Mouse (Mus musculus) E14TG2a.4 (cell line): ENCODE measurements around the gene Dhx40.
"Not testable (repeated sequence)": the region's sequence is repeated elsewhere in the genome, so short reads cannot be mapped to it uniquely, and the experiment has no call there.

Experiments used
- H3K27me3 ChIP-seq: 2 replicates; pipeline ENCODE4 v1.6.1; 2014; ENCODE audit warnings: low read length, control low read depth; ENCODE audit not compliant: insufficient read depth
- H3K36me3 ChIP-seq: 2 replicates; pipeline ENCODE4 v1.6.1; 2014; ENCODE audit warnings: low read length, control low read depth; ENCODE audit not compliant: insufficient read depth
- H3K4me1 ChIP-seq: replicated peaks from 2 replicates; pipeline ENCODE4 v1.6.1; 2014; ENCODE audit warnings: low read depth, low read length, control low read depth
- H3K4me3 ChIP-seq: replicated peaks from 2 replicates; pipeline ENCODE4 v1.5.1; 2014; ENCODE audit warnings: mild to moderate bottlenecking, low read length
- H3K9me3 ChIP-seq: 2 replicates; pipeline ENCODE4 v1.6.1; 2014; ENCODE audit warnings: low read length, control low read depth
- CTCF ChIP-seq: conservative IDR thresholded peaks from 2 replicates; pipeline ENCODE4 v1.5.1; 2014; ENCODE audit warnings: low read length
- NANOG ChIP-seq: IDR thresholded peaks from 2 replicates; pipeline ENCODE4 v1.6.1; 2014; ENCODE audit warnings: borderline replicate concordance, low read length, mixed read lengths
- POU5F1 ChIP-seq: IDR thresholded peaks from 2 replicates; pipeline ENCODE4 v1.6.1; 2014; ENCODE audit warnings: low read length, borderline replicate concordance

Gene Dhx40

GRCm38 (mm10) chr11:86827476-86828245, 20.1 kb upstream of the Dhx40 start:
- no peak overlapping the region for H3K4me3 ChIP-seq
- H3K36me3 ChIP-seq = no peaks in the 10 kb centered on the region
- no peak for TF ChIP-seq NANOG

GRCm38 (mm10) chr11:86824433-86824832, 16.9 kb upstream of the Dhx40 start:
- H3K36me3 ChIP-seq = no peaks in the 10 kb centered on the region
- H3K27me3 ChIP-seq = no peaks in the 10 kb centered on the region
- TF ChIP-seq CTCF = no peak
- no peak for TF ChIP-seq NANOG
- no peak for TF ChIP-seq POU5F1
- H3K4me1 ChIP-seq = 0 out of 2 replicates have a peak, but pooled peaks cover under 1% of the 10 kb centered on the region
- peaks cover 14% of the 10 kb centered on the region for H3K9me3 ChIP-seq
- no peak overlapping the region for H3K4me3 ChIP-seq

More at GRCm38 (mm10) chr11:86827476-86828245, 20.1 kb upstream of the Dhx40 start:
- H3K9me3 ChIP-seq = peaks cover 14% of the 10 kb centered on the region
- H3K27me3 ChIP-seq = no peaks in the 10 kb centered on the region
- no peaks in the 10 kb centered on the region for H3K4me1 ChIP-seq

- no peaks in the 10 kb centered on the region for H3K27me3 ChIP-seq
- H3K4me3 ChIP-seq = no peak overlapping the region
- peaks cover 14% of the 10 kb centered on the region for H3K9me3 ChIP-seq
- peaks cover 8% of the 10 kb centered on the region; the same call in 1 of the 2 replicates for H3K4me1 ChIP-seq
- H3K36me3 ChIP-seq = no peaks in the 10 kb centered on the region
- TF ChIP-seq POU5F1 (no peak), CTCF (no peak), NANOG (no peak)
Observed at GRCm38 (mm10) chr11:86822531-86822930, 15.0 kb upstream of the Dhx40 start.

- H3K36me3 ChIP-seq = no peaks in the 10 kb centered on the region
Observed at GRCm38 (mm10) chr11:86819536-86819935, 12.0 kb upstream of the Dhx40 start.

GRCm38 (mm10) chr11:86818928-86819327, 11.4 kb upstream of the Dhx40 start:
- Histone ChIP-seq H3K27me3 (no peaks in the 10 kb centered on the region), H3K4me3 (no peak overlapping the region), H3K4me1 (peaks cover 8% of the 10 kb centered on the region; the same call in 1 of the 2 replicates), H3K9me3 (peaks cover under 1% of the 10 kb centered on the region; the same call in 1 of the 2 replicates), H3K36me3 (no peaks in the 10 kb centered on the region)
- TF ChIP-seq POU5F1 = no peak
- no peak for TF ChIP-seq NANOG
- TF ChIP-seq CTCF = no peak

More at GRCm38 (mm10) chr11:86819536-86819935, 12.0 kb upstream of the Dhx40 start:
- peaks cover 6% of the 10 kb centered on the region for H3K9me3 ChIP-seq
- peaks cover 8% of the 10 kb centered on the region; the same call in 1 of the 2 replicates for H3K4me1 ChIP-seq
- TF ChIP-seq NANOG (no peak), POU5F1 (no peak), CTCF (no peak)
- no peak overlapping the region for H3K4me3 ChIP-seq
- no peaks in the 10 kb centered on the region for H3K27me3 ChIP-seq

GRCm38 (mm10) chr11:86816288-86816687, 8.7 kb upstream of the Dhx40 start:
- not testable (repeated sequence) for H3K27me3 ChIP-seq, H3K4me1 ChIP-seq, H3K9me3 ChIP-seq, H3K4me3 ChIP-seq, H3K36me3 ChIP-seq

GRCm38 (mm10) chr11:86814481-86814880, 6.9 kb upstream of the Dhx40 start:
- H3K9me3 ChIP-seq, H3K4me3 ChIP-seq, H3K4me1 ChIP-seq, H3K27me3 ChIP-seq, H3K36me3 ChIP-seq: not testable (repeated sequence)

GRCm38 (mm10) chr11:86813256-86813655, 5.7 kb upstream of the Dhx40 start:
- not testable (repeated sequence) for H3K4me1 ChIP-seq, H3K4me3 ChIP-seq, H3K36me3 ChIP-seq, H3K9me3 ChIP-seq
- H3K27me3 ChIP-seq = peaks cover 10% of the 10 kb centered on the region

GRCm38 (mm10) chr11:86811326-86811630, 3.7 kb upstream of the Dhx40 start:
- TF ChIP-seq POU5F1 (no peak), NANOG (no peak), CTCF (no peak)
- H3K4me1 ChIP-seq = peaks cover 9% of the 10 kb centered on the region
- H3K36me3 ChIP-seq = 0 out of 2 replicates have a peak, but pooled peaks cover under 1% of the 10 kb centered on the region
- H3K4me3 ChIP-seq = no peak overlapping the region
- H3K27me3 ChIP-seq = peaks cover 11% of the 10 kb centered on the region
- H3K9me3 ChIP-seq = no peaks in the 10 kb centered on the region
